Mouse (Mus musculus) kidney, embryonic 16.5 days (tissue): ENCODE measurements around the gene Supt3. TPM values are rescaled to one million over a fixed set of nuclear protein-coding genes. Genes with fewer than 3 reads are reported as not detected.

Experiments
- ATAC-seq: fragments of 200-750 bp; cut with Nextera tagmentation; 2 replicates; pipeline ENCODE4 v1.8.0; 2017; ENCODE audit warnings: moderate TSS enrichment; ENCODE audit not compliant: low FRiP score, low TSS enrichment
- H3K27ac ChIP-seq: fragments of 300-500 bp; sonication (generic); 2 replicates; pipeline ENCODE4 v1.5.1; 2014; ENCODE audit warnings: low read length
- H3K27me3 ChIP-seq: fragments of 300-500 bp; sonication (generic); 2 replicates; pipeline ENCODE4 v1.6.1; 2014; ENCODE audit warnings: low read length, control low read depth, mixed read lengths; ENCODE audit not compliant: insufficient read depth
- H3K36me3 ChIP-seq: fragments of 300-500 bp; sonication (generic); 2 replicates; pipeline ENCODE4 v1.6.1; 2014; ENCODE audit warnings: low read length, control low read depth, mixed read lengths; ENCODE audit not compliant: insufficient read depth
- H3K4me1 ChIP-seq: fragments of 300-500 bp; sonication (generic); 2 replicates; pipeline ENCODE4 v1.6.1; 2014; ENCODE audit warnings: low read length, control low read depth, mixed read lengths; ENCODE audit not compliant: insufficient read depth
- H3K4me2 ChIP-seq: fragments of 300-500 bp; sonication (generic); replicated peaks from 2 replicates; pipeline ENCODE4 v1.6.1; 2014; ENCODE audit warnings: low read depth, low read length
- H3K4me3 ChIP-seq: fragments of 300-500 bp; sonication (generic); 2 replicates; pipeline ENCODE4 v1.5.1; 2014; ENCODE audit warnings: mild to moderate bottlenecking, low read length
- H3K9ac ChIP-seq: fragments of 300-500 bp; sonication (generic); replicated peaks from 2 replicates; pipeline ENCODE4 v1.6.1; 2014; ENCODE audit warnings: low read length
- H3K9me3 ChIP-seq: fragments of 300-500 bp; sonication (generic); 2 replicates; pipeline ENCODE4 v1.6.1; 2016; ENCODE audit warnings: low read length, control low read depth
- whole genome bisulfite sequencing: fragments of 180-500 bp; shearing (Covaris S2); extraction: QIAGEN DNeasy Blood & Tissue Kit; methylation state at CpG from one replicate; pipeline ENCODE4 v1.1.7; 2014; 5-methylcytosine and 5-hydroxymethylcytosine counted together
- polyA plus RNA-seq: library from polyadenylated mRNA; unstranded; fragments of >200 nt; fragmentation: Nextera tagmentation; extraction: Ambion mirVana; gene quantifications from 2 replicates; pipeline ENCODE4 v1.2.1, GENCODE M21; 2015

Gene Supt3
- polyA plus RNA-seq, 1 experiment from 2014 or later: 20.7 TPM

GRCm38 (mm10) chr17:45165741-45166140, 388.8 kb downstream of the Supt3 start:
- no peak overlapping the region for H3K9ac ChIP-seq
- 0 out of 2 replicates have a peak, but pooled peaks cover 3% of the 10 kb centered on the region for H3K4me1 ChIP-seq
- no peaks in the 10 kb centered on the region for H3K9me3 ChIP-seq
- H3K36me3 ChIP-seq: no peaks in the 10 kb centered on the region
- 27% methylated on average over 4 of the region's 4 CpGs for WGBS
- ATAC-seq: peak; percentile 59; the same call in 1 of the 2 replicates
- no peak overlapping the region for H3K27ac ChIP-seq
- H3K4me2 ChIP-seq: no peak overlapping the region
- no peak overlapping the region for H3K4me3 ChIP-seq
- no peaks in the 10 kb centered on the region for H3K27me3 ChIP-seq

Other genes with a start within 250 kb of the Supt3 start
- 1.4 and 1.5 TPM in 2 replicates for gene Runx2, start 37.6 kb downstream of the Supt3 start, polyA plus RNA-seq